Mouse (Mus musculus): ENCODE measurements around the gene Fbxo46. TPM values are rescaled to one million over a fixed set of nuclear protein-coding genes. Genes with fewer than 3 reads are reported as not detected.

The Fbxo46 gene
- polyA plus RNA-seq, 1 experiment from 2014 or later, result 11.6 TPM

DNA sequence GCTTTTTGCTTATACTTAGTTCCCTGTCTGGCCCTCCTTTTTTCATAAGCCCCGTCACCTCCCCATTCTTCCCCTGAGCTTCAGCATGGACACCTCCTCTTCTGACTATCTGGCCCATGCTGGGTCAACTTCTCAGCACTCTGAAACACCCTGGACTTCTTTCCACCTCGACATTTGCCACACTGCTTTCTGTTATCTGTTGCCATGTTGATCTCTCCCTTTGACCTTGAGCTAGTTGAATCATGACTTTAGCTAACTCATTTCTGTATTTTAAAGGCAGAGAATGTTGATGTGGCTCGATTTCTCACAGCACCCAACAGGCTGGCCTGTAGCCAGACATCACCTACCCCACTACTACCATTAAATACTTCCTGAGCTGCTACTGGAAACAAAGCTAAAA lies 12.2 kb upstream of the Fbxo46 start:
- Histone ChIP-seq H3K4me3 (ENCODE audit: low read depth, low read length) (no peak overlapping the region), H3K4me1 (ENCODE audit: insufficient read depth) (no peaks in the 10 kb centered on the region), H3K27ac (ENCODE audit: low read depth) (no peak overlapping the region), H3K4me2 (no peak overlapping the region), H3K9me3 (ENCODE audit: low read depth, low read length) (no peaks in the 10 kb centered on the region), H3K36me3 (ENCODE audit: insufficient read depth) (no peaks in the 10 kb centered on the region), H3K27me3 (ENCODE audit: insufficient read depth, low read length) (no peaks in the 10 kb centered on the region), H3K9ac (no peak overlapping the region)
- no peak for ATAC-seq (ENCODE audit: insufficient read depth)
- WGBS, result 46% methylated on average over 3 of the region's 3 CpGs
- DNase-seq, result no peak
- TF ChIP-seq CTCF (IDR thresholded peaks at IDR 0.05; ENCODE audit: low read depth), result no peak

DNA sequence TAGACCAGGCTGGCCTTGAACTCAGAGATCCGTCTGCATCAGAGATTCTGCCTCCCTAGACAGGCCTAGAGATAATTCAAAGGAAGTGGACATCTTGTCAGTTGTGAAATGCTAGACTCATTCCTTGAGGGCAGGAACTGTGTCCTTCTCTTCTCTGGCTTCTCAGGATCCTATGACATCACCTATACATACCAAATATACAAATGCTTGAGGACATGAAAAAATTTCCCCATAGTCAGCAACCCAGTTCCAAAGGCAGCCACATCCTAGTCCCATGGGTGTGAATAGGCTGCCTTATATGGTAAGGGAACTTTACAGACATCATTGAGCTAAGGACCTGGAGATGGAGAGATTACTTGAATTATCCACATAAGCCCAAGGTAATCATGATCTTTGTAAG lies 10.1 kb upstream of the Fbxo46 start:
- Histone ChIP-seq H3K36me3 (ENCODE audit: insufficient read depth) (no peaks in the 10 kb centered on the region), H3K4me1 (ENCODE audit: insufficient read depth) (no peaks in the 10 kb centered on the region), H3K9ac (no peak overlapping the region), H3K27me3 (ENCODE audit: insufficient read depth, low read length) (no peaks in the 10 kb centered on the region), H3K9me3 (ENCODE audit: low read depth, low read length) (no peaks in the 10 kb centered on the region), H3K4me3 (ENCODE audit: low read depth, low read length) (no peak overlapping the region), H3K4me2 (no peak overlapping the region), H3K27ac (ENCODE audit: low read depth) (no peak overlapping the region)
- DNase-seq (no peak), ATAC-seq (ENCODE audit: insufficient read depth) (no peak)
- TF ChIP-seq CTCF (IDR thresholded peaks at IDR 0.05; ENCODE audit: low read depth), result no peak
- WGBS, result 79% methylated on average over 1 of the region's 1 CpGs

DNA sequence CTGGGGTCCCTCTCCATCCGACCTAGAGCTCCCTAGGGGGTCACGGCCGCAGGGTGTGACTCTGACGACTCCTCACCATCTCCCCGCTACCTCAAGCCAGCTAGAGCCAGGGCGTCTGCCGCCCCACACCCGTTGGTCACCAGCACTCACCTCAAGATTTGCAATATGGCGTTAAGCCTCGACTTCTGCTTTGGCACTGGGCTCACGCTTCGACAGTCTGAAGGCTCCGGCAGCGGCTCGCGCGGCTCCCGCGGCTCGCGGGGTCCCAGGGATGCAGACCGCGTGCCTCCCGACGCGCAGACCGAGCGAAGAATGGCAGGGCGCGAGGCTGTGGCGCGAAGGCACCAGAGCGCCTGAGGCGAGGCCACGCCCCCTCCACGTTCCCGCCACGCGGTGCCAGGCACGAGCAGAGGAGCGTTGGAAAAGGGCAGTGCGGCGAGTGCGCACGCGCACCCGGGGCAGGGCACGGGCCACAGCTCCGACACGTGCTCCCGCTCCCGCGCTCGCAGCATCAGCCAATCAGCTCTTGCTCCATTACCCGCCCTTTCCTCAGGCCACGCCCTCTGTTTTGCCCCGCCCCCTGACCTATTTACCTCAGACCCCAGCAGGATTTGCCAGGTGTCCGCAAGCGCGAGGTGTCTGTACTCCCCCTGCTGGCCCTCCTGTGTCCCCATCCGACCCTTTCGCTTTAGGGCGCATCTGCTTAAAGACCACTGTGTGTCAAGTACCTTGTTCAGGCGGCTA lies 1.5 kb upstream of the Fbxo46 start, which contains the start of gene Gm4969:
TSS of gene Gm4969 (minus strand) at position 341 of the 744 bp plus-strand sequence.
- Histone ChIP-seq H3K4me3 (ENCODE audit: low read depth, low read length) (peak within 1 kb of the TSS; percentile 67), H3K36me3 (ENCODE audit: insufficient read depth) (no peaks in the 10 kb centered on the region), H3K9me3 (ENCODE audit: low read depth, low read length) (peaks cover 8% of the 10 kb centered on the region), H3K4me1 (ENCODE audit: insufficient read depth) (peaks cover 12% of the 10 kb centered on the region; the same call in 1 of the 2 replicates), H3K4me2 (peak within 1 kb of the TSS; percentile 55), H3K27me3 (ENCODE audit: insufficient read depth, low read length) (no peaks in the 10 kb centered on the region), H3K27ac (ENCODE audit: low read depth) (no peak within 1 kb of the TSS), H3K9ac (no peak within 1 kb of the TSS)
- WGBS, result 22% methylated on average over 64 of the region's 64 CpGs
- ATAC-seq (ENCODE audit: insufficient read depth) (0 out of 2 replicates have a peak, but pooled peaks have one; percentile 2), DNase-seq (peak; percentile 76)
- peak; percentile 59 for TF ChIP-seq CTCF (IDR thresholded peaks at IDR 0.05; ENCODE audit: low read depth)

DNA sequence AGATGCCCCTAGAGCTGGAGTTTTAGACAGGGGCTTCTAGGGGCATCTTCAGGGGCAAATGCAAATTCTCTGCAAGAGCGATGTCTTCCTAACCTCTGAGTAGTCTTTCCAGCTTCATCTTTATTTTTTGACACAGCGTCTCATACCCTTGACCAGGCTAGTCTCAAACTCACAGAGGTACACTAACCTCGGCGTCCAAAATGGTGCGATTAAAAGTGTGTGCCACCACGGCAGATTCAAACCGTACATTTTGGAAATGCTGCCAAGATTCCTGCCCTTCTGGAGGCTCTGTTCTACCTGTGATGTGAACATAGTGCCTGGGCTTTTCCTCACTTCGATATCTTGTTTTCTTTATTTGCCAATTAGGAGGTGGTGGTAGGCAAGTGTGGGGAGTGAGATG lies 576 bp upstream of the Fbxo46 start:
- Histone ChIP-seq H3K4me2 (peak overlapping the region; percentile 91; the same call in 1 of the 2 replicates), H3K4me3 (ENCODE audit: low read depth, low read length) (peak overlapping the region; percentile 67; the same call in 1 of the 2 replicates), H3K27me3 (ENCODE audit: insufficient read depth, low read length) (no peaks in the 10 kb centered on the region), H3K4me1 (ENCODE audit: insufficient read depth) (peaks cover 12% of the 10 kb centered on the region; the same call in 1 of the 2 replicates), H3K9ac (no peak overlapping the region), H3K27ac (ENCODE audit: low read depth) (no peak overlapping the region), H3K9me3 (ENCODE audit: low read depth, low read length) (peaks cover 8% of the 10 kb centered on the region), H3K36me3 (ENCODE audit: insufficient read depth) (no peaks in the 10 kb centered on the region)
- ATAC-seq (ENCODE audit: insufficient read depth) (peak; percentile 13; the same call in 1 of the 2 replicates), DNase-seq (no peak)
- WGBS, result 91% methylated on average over 8 of the region's 8 CpGs
- no peak for TF ChIP-seq CTCF (IDR thresholded peaks at IDR 0.05; ENCODE audit: low read depth)

DNA sequence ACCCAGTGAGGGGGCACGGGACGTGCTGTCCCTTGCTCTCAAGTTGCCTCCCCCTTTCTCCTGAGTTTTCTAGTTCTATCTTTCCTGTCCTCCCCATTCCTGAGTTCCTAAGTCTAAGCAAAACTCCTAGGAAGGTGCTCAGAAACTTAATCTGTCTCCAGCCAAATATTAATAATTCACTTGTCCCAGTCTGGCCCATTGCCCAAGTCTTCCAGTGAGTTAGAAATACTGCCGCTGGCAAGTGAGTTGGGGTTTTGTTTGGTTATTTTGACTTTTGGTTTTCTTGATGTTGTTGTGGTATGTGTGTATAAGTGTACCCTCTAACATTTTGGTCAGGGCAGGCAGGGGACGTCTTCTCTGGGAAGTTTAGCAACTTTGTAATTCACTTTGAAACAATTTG lies 2.0 kb downstream of the Fbxo46 start:
- Histone ChIP-seq H3K9me3 (ENCODE audit: low read depth, low read length) (peaks cover 8% of the 10 kb centered on the region), H3K36me3 (ENCODE audit: insufficient read depth) (peaks cover 4% of the 10 kb centered on the region; the same call in 1 of the 2 replicates), H3K4me3 (ENCODE audit: low read depth, low read length) (no peak overlapping the region), H3K4me1 (ENCODE audit: insufficient read depth) (peaks cover 12% of the 10 kb centered on the region; the same call in 1 of the 2 replicates), H3K27ac (ENCODE audit: low read depth) (no peak overlapping the region), H3K27me3 (ENCODE audit: insufficient read depth, low read length) (no peaks in the 10 kb centered on the region), H3K9ac (no peak overlapping the region), H3K4me2 (no peak overlapping the region)
- ATAC-seq (ENCODE audit: insufficient read depth) (no peak), DNase-seq (no peak)
- TF ChIP-seq CTCF (IDR thresholded peaks at IDR 0.05; ENCODE audit: low read depth), result no peak
- WGBS, result 86% methylated on average over 4 of the region's 4 CpGs

DNA sequence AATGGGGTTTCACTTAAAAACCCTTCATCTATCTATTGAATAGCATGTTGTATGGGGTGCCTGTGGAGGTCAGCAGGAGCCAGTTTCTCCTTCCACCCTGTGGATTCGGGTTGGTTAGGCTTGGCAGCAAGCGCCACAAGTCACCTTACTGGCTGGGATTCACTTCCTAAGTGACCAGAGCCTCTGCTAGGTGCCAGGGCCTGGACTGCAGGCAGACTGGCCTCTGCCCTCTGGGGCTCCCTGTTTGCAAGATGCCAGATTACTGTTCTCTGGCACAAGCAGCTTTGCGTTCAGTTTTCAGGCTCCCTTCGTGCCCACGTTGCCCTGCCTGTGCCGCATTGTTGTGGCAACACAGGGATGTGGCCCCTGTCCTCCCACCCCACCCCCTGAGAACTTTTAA lies 5.1 kb downstream of the Fbxo46 start:
- no peak overlapping the region for H3K27ac ChIP-seq (ENCODE audit: low read depth)
- no peak overlapping the region for H3K9ac ChIP-seq

DNA sequence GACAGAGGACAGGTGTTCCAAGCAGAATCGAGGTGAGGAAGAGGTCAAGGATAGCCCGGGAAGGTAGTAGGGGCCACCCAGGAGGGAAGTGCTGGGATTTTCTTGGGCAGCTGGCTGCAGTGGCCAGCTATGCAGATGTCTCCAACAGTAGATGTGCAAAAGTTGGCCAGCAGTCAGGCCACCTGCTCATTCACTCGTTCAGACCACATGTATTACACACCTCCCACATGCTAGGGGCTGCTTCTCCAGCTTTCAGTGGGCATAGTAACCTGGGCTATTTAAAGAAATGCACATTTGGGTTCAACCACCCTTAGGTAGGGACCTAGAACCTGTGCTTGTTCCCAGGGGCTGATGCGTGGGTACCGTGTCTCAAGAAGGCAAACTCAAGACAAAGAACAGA lies 8.1 kb downstream of the Fbxo46 start:
- Histone ChIP-seq H3K27ac (ENCODE audit: low read depth) (no peak overlapping the region), H3K9ac (no peak overlapping the region), H3K36me3 (ENCODE audit: insufficient read depth) (peaks cover 12% of the 10 kb centered on the region; the same call in 1 of the 2 replicates), H3K4me1 (ENCODE audit: insufficient read depth) (no peaks in the 10 kb centered on the region), H3K27me3 (ENCODE audit: insufficient read depth, low read length) (no peaks in the 10 kb centered on the region), H3K4me3 (ENCODE audit: low read depth, low read length) (no peak overlapping the region), H3K9me3 (ENCODE audit: low read depth, low read length) (no peaks in the 10 kb centered on the region), H3K4me2 (no peak overlapping the region)
- DNase-seq (no peak), ATAC-seq (ENCODE audit: insufficient read depth) (no peak)
- WGBS, result 77% methylated on average over 5 of the region's 5 CpGs
- no peak for TF ChIP-seq CTCF (IDR thresholded peaks at IDR 0.05; ENCODE audit: low read depth)

More for the DNA sequence above, 5.1 kb downstream of the Fbxo46 start:
- peaks cover 7% of the 10 kb centered on the region; the same call in 1 of the 2 replicates for H3K4me1 ChIP-seq (ENCODE audit: insufficient read depth)
- H3K4me2 ChIP-seq, result no peak overlapping the region
- ATAC-seq (ENCODE audit: insufficient read depth) (no peak), DNase-seq (no peak)
- TF ChIP-seq CTCF (IDR thresholded peaks at IDR 0.05; ENCODE audit: low read depth), result no peak
- peaks cover 12% of the 10 kb centered on the region; the same call in 1 of the 2 replicates for H3K36me3 ChIP-seq (ENCODE audit: insufficient read depth)
- H3K4me3 ChIP-seq (ENCODE audit: low read depth, low read length), result no peak overlapping the region
- H3K27me3 ChIP-seq (ENCODE audit: insufficient read depth, low read length), result no peaks in the 10 kb centered on the region
- 89% methylated on average over 6 of the region's 6 CpGs for WGBS
- no peaks in the 10 kb centered on the region; the same call in 1 of the 2 replicates for H3K9me3 ChIP-seq (ENCODE audit: low read depth, low read length)

All from lung, embryonic 14.5 days (tissue).